Mouse (Mus musculus) layer of hippocampus, postnatal 10 days (tissue): ENCODE measurements at regions not wholly inside any gene's neighbourhood (a gene's known extent, or its start where the extent isn't known, plus 50 kb on each side); places are given as distances from the start of the nearest gene placed in this dataset.

Source experiments
- DNase-seq, 2 experiments: peaks; one replicate each; pipeline ENCODE4 v3.0.0; 2021; ENCODE audit warnings: low spot score in 2 of 2

DNA sequence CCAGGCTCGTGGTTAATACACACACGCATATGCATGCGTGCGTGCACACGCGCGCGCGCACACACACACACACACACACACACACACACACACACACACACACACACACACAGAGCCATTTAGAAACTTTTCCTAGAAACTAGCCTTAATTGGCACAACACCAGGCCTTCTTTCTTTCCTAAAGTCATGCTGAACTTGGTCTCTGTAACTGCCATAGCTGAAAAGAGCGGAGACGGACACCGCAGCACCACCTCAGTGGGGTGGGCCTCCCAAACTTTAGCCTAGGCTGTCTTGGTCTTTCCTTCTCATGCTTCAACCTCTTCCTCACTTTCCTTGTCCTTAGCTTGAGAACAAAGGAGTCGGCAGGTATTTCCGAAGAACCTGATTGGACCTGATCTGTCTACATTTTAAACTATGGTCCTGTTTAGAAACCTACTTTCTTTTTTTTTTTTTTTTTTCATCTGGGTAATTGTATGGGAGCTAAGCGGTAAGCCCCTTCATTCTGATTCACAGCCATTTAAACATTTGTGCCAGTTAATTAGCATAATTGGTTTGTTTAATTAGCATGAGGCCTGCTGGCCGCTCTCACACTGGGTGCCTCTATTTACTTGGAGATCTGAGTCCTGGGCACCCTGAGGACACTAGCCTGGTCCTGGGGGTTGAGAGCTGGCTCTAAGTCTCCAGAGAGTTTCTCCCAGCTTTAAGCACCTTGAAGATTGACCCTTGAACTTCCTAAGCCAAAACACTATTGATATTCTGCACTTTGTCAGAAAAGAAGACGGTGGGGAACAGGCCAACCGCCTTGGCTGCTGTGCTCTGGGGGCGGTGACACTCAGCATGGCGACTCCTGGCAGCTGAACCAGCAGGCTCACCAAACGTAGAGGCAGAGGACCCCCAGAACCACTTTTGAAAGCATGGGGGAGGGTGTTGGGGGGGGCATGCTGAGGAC lies 269.7 kb upstream of the Irx3 start:
- peak in 1 of 2 experiments; percentile 18 for DNase-seq

DNA sequence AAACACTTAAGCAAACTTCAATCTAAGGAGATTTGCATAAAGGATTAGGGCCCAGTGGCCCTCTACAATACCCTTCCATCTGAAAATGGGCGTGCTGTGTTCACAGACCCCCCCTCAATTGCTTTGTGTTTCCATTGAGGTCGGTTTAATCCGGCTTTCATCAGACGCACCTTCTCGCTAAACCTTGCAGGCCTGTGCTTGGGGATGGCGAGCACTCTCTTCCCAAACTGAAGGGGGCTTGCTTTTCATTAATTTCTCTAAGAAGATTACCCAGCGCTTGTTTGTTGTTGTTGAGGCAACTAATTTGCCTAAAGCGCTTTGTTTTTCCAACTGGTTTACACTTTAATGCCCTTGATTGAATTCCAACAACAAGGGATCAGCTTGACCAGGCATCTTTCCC lies 268.8 kb upstream of the Irx3 start:
- DNase-seq: no peak

DNA sequence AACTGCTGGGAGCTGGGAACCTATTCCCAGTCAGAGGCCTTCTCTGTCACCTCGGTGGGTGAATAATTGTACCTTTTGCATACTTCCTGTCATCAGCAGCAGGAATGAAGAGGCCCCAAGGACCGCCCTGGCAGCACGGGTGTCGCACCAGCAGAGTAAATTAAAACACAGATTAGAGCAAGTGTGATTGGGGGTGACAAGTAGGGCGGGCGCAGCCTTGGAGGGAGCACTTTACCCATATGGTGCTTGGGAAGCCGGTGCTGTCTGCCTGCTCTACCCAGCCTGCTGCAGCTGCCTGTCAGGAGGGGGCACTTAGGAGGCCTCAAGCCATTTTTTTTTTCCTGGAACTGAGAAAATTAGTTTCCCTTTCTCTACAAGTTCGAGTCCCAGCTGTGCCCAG lies 264.6 kb upstream of the Irx3 start:
- DNase-seq: no peak

DNA sequence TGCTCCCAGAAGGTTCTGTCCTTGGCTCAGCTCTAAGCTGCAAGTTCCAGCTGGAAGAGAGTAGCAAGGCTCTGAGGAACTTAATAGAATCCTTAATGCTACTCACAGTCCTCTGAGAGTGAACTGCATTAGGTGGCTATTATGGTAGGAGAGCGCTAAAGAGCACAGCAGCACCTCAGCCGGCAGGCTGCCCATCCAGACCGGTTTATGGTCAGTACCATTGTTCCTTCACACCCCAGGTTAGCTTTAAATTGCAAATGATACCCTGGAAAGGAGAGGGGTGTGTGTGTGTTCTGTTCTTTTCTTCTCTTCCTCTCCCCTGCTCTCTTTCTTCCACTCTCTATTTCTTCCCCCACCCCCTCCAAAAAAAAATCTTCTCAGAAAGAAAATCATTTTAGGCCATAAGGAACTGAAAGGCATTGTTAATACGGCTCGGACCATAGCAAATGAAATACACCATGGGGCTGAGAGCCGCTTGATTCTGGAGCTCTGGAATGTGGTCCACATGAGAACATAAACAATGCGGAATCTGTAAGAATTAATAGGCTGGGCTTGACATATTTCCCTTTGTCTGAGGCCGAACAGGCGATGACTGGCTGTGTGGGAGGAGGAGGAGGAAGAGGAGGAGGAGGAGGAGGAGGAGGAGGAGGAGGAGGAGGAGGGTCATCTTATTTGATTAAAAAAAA lies 263.8 kb upstream of the Irx3 start:
- DNase-seq: no peak

DNA sequence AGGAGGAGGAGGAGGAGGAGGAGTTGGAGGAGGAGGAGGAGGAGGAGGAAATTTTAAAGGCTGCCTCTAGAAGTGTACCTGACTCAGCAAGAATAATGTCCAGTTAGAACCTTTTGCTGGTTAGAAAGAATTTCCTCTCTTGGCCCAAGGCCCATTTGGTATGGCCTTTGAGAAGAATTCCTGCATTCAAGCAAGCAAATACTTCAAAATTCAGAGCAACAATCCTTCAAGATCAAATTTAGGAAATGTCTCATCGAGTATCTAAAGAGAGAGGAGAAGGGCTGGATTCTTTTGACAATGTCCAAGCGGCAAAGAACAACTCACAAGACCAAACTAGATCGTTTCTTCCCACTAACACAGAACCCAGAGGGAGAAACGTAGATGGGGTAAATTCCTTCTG lies 263.1 kb upstream of the Irx3 start:
- no peak for DNase-seq

DNA sequence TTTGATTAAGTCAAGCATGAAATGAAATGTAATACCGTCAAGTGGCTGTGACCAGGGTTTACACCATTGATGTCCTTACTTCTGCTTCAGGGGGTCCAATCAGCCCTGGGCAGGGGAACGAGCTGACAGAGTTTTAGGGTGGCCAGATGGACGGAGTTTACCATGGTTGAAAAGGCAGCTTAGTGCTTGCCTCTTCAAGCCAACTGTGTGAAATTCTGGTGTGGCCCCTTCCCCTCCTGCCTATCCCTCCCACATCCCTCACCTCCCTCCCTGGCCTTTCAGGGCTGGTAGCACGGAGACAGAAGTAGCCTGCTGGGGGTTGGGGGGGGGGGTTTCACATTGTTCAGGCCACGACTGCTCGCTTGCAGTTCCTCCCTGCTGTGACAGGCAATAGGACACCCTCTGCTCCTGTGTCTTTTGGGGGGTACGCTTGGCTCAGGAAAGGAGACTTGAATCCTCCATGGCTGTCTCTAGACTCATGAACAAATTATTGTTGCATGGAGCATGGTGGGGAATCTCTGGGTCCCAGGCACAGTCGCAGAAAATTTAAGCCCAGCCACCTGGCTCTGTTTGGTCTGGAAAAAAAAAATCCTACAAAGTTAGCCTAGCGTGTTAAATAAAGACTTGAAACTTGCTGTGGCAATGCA lies 262.4 kb upstream of the Irx3 start:
- no peak for DNase-seq

DNA sequence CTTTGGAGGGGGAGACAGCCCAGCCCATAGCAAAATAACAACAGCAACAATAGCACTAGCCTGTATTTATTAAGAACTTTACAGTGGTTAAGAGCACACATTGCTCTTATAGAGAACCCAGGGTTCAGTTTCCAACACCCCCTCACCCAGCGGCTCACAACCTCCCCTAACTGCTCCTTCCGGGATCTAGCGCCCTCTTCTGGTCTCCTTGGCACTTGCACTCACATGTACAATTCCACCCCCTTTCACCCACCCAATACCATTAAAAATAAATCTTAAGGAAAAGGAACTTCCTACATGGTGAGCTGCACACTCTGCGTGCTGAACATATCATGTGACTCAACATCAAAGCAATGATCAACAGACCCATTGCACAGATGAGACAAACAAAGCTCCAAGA lies 261.5 kb upstream of the Irx3 start:
- no peak for DNase-seq

DNA sequence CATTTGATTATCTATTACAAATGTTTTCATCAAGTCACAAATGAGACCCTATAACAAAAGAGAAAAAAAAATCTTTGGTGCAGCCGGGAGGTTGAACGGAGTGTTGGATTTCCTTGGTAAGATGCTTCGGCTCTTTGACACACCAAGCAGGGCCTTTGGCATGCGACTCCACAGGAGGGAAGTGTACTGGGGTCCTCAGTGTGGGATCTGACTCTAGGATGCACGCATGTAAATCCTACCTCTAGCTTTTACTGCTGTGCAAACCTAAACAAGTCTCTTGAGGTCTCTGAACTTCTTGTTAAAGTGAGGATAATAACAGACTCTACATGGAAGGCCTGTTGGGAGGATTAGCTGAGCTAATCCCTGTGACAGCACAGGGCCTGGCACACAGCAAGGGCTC lies 257.6 kb upstream of the Irx3 start:
- DNase-seq: no peak

DNA sequence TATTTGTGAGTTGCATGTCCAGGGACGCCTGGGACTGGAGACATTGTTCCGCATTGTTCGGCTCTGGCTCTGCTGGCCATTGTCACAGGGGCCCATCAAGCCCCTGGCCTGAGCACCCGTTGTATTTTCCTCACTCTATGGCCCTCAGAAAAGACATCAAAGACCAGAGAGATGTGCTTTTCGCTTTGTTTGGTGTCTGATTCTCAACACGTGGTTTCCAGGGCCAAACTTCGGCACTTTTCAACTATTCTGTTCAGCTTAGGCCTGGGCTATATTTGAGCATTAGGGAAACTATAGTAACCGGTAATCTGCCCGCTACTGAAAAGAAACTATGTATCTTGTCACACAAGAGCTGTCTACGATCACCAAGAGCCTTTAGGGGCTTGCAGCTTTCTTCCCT lies 257.1 kb upstream of the Irx3 start:
- DNase-seq: no peak

DNA sequence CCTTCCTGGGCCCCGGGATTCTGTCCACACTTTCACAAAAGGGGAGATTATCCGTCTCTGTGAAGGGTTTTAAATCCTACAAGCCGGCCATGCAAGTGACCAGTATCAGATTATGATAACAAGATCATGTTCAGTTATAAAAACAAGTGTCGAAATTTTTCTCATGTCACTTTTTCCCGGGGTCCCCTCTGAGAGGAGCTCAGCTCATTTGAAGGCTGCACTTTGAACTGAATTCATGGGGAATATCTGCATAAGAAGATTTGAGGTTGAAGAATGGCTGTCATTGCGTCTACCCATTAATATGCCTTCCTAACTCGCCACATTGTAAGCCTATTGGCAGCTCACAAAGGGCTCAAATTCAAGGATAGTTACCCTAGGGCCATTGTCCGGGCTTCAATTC lies 256.0 kb upstream of the Irx3 start:
- no peak for DNase-seq

DNA sequence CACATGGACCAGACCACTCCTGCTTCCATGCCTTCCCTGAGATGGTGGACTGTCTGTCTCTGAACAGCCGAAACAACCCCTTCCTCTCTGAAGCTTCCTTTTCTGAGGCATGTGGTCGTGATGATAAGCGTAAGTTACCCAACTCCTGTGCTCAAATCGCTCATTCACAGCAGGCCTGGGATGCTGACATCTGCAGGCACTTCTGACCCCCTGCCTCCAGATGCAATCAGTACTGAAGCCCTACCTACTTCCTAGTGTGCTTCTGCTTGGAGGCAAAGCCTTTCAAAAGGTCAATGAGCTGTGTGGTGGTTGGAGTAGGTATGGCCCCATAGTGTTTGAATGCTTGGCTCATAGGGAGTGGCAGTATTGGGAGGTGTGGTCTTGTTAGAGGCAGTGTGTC lies 253.7 kb upstream of the Irx3 start:
- no peak for DNase-seq

DNA sequence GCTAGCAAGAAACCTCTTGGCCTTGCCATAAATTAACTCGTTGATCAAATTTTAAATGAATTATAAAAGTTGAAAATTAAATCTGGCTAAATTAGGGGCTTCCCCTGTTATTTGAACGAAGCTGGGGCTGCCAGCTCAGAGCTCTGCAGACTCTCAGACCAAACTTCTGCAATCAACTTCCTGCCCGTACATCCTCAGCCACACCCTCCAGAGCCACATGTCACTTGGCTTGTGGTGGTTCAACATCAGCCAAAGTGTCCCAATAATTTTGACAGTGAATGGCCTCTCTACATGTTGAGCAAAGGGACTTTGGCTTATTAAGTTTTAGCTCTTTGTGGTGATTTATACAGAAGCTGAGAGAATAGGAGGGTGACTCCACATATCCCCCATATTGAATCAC lies 242.8 kb upstream of the Irx3 start:
- no peak for DNase-seq

DNA sequence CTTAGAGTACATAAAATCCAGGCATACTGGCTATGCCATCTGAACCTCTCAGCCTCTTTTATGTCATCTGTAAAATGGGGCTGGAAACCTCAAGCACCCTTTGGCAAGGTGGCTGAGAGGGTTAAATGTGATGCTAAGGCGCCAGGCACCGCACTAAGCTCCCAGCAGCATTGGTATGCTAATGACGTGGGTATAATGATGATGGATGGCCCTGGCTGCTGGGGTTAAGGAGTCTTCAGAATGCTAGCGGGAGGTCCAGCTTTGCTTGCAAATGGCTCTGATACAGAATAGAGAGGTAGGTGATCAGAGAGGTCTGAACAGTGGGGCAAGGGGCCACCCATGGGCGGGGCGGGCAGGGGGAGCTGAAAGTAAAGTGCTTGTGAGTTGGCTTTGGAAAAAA lies 241.1 kb upstream of the Irx3 start:
- no peak for DNase-seq

DNA sequence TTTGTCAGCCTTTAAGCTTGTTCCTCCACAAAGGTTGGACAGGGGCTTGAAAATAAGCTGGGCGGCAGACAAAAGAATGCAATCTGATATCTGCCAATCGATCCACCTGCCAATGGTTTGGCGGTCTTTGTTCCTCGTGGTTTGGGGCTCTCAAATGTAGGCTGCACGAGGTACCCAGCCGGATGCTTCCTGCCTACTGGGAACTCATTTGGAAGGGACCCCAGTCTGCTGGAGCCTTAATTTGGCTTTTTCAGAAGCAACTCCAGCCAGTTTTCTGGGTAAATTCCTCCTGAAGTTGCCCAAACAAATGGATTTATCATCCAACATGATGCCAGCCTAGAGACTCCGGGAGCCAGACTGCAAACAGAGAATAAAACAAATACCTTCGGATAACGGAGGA lies 228.1 kb upstream of the Irx3 start:
- peak; percentile 8 to 15 for DNase-seq

DNA sequence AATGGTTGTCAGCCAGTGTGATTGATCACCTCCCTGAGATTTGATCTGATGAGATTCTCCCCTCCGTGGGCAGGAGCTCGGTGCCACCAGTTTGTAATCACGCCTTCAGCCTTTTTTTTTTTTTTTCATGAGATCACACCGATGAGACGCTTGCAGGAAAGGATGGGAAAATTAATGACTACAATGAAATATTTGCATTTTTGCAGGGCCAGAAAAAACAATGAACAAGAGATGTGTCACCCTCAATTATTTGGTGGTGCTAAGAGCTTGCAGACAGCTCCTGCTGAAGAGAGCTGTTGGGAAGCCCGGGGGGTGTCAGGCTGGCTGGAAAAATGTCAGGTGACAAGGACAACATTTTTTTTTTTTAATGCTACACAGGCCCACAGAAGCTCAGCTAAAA lies 227.6 kb upstream of the Irx3 start:
- no peak for DNase-seq

DNA sequence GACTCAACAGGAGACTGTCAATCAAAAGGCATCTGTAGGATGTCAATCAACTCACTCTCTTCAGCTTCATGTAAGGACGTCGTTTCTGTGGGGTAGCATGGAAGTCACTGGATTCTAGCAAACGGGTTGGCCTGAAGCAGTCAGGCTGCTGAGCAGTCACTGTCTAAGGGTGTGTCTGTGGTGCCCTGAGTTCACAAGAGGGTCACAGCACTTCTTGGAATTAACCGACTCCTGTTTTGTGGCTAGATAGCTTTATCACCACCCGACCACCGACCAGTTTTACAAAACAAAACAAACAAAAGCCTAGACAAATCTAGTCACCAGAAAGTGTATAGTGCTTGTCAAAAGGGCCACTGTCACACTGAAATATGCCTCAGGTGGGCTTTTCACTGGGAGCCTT lies 226.4 kb upstream of the Irx3 start:
- no peak for DNase-seq

DNA sequence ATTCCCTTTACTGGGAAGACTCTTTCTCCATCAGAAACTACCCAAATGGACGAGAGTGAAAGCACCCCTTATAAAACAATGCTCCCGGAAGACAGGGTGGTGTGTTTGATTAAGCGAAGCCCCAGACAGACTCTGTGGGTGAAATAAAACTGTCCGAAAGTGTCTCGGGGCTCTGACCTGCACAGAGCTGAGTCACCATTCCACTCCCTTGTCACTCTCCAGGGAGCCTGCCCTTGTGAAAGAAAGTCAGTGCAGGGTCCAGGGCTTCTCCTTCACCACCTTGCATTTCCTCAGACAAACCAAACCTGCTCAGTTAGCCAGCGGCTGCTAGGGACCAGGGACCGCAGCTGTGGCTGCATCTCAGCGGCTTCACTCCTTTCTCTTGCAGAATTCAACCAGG lies 222.3 kb upstream of the Irx3 start:
- no peak for DNase-seq

DNA sequence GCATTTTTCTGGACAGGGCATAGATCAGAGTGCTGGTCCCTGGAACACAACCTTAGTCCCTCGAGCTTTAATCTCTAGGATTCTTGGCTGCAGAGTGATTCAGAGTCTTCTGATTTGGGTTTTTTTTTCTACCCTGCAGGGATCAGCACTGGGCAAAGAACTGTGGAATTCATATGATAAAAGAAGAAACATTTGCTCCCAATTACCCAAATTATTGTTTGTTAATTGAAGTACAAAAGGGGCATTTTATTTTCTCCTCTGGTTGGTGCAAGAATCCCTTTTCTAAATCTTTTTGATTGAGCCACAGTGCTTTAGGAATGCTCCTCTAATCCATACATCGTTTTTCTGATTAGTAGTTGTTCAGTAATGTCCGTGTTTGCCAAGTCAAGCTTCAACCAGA lies 219.7 kb upstream of the Irx3 start:
- DNase-seq: no peak

DNA sequence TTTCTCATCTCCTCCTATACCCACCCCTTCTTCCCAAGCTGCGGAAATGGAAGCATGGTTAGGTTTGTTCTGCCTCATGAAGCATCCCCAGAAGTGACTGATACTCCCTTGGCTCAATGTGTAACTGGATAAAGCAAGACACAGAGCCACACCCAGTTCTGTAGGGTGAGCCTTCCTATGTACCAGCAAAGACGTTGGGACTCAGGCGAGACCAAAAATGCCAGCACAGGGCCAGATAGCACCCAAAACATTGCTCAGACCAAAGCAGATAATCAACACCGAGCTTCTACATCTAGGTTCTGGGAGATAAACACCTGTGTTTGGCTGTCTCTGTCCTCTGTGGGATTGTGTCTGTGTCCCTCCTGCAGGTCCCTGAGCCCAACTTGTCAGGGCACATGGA lies 212.8 kb upstream of the Irx3 start:
- DNase-seq: no peak

DNA sequence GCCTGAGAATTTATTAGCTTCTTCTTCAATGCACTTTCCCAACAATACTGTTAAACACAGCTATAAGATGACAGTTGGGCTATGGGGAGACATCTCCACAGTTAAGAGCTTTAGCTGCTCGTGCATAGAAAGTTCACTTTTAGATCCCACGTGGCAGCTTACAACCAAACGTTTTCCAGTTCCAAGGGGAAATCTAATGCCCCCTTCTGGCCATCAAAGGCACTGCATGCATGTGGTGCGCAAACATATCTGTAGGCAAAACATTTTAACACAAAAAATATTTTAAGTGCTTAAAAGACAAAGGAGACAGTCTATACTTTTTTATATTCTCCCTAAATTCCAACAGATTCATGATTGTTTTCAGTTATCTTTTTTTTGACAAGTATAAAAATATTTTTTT lies 211.3 kb upstream of the Irx3 start:
- DNase-seq: no peak

DNA sequence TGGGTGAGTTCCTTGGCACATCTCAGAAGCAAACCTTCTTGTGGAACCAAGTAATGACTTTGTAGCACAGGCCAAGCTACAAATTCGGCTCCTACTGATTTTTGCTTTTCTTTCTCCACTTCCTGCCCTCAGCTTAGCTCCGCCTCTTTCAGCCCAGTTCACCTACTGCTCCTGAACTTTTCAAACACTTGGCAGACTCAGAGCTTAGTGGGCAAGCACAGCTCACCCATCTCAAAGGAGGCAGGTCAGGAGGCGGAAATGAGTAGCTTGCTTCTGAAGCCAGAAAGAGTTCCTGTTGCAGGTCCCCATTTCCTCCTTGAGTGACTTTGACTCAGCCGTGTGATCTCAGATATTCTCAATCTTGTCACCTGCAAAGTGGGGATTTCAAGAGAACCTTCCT lies 208.5 kb upstream of the Irx3 start:
- no peak for DNase-seq
